Mouse (Mus musculus): Measurements from ENCODE around the gene Chmp6. TPM values are rescaled to one million over a fixed set of nuclear protein-coding genes. Genes with fewer than 3 reads are reported as not detected.

Chmp6 gene
- polyA plus RNA-seq, 1 experiment, result 43.9 TPM

DNA sequence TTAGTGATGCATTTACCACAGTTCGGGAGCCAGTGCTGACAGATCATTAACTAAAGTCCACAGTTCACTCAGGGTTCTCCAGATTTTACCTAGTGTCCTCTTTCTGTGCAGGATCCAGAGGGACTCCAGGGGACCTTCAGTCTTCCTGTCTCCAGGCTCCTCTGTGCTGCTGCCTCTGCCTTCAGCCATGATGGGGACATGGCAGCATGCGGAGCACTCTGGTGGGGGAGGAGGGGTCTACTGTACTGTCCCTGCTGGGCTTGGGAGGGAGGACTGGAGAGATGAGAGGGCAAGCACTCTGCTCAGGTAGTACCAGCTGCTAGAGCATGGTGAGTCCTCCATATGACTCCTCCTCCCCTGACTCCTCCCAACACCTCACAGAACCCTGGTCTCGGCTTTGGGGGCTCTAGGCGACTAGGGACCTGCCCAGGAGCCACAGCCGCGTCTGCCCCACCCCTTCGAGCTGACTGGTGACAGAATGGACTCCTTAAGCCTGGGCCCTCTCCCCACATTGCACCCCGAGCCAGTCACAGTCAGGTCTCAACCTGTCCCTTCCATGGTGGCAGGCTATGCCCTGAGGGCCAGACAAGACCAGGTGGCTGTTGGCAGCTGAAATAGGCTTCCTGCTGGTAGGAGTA lies 26.0 kb downstream of the Chmp6 start:
- Histone ChIP-seq H3K4me1 (ENCODE audit: control insufficient read depth, insufficient read depth, low read length) (peaks cover 46% of the 10 kb centered on the region), H3K4me3 (replicated peaks; ENCODE audit: insufficient read depth, low read depth, low read length) (no peak overlapping the region), H3K27ac (ENCODE audit: insufficient read depth, low read length) (no peak overlapping the region)

GRCm38 (mm10) chr11:119939711-119940106 lies 26.5 kb downstream of the Chmp6 start:
- Histone ChIP-seq H3K4me1 (ENCODE audit: control insufficient read depth, insufficient read depth, low read length) (peaks cover 46% of the 10 kb centered on the region), H3K27me3 (ENCODE audit: control insufficient read depth, insufficient read depth, low read length) (no peaks in the 10 kb centered on the region), H3K4me3 (replicated peaks; ENCODE audit: insufficient read depth, low read depth, low read length) (no peak overlapping the region), H3K27ac (ENCODE audit: insufficient read depth, low read length) (no peak overlapping the region)
- TF ChIP-seq CTCF (IDR thresholded peaks at IDR 0.05; ENCODE audit: borderline replicate concordance, insufficient read depth, low read depth, low read length) (no peak), POLR2A (IDR thresholded peaks at IDR 0.05; ENCODE audit: borderline replicate concordance, insufficient read depth, low read length) (no peak)
- WGBS, result 44% methylated on average over 4 of the region's 4 CpGs
- DNase-seq, result no peak

More for the DNA sequence above, 26.0 kb downstream of the Chmp6 start:
- WGBS, result 64% methylated on average over 8 of the region's 8 CpGs
- TF ChIP-seq CTCF (IDR thresholded peaks at IDR 0.05; ENCODE audit: borderline replicate concordance, insufficient read depth, low read depth, low read length) (no peak), POLR2A (IDR thresholded peaks at IDR 0.05; ENCODE audit: borderline replicate concordance, insufficient read depth, low read length) (no peak)
- H3K27me3 ChIP-seq (ENCODE audit: control insufficient read depth, insufficient read depth, low read length), result no peaks in the 10 kb centered on the region
- no peak for DNase-seq

GRCm38 (mm10) chr11:119940142-119940541 lies 26.9 kb downstream of the Chmp6 start:
- WGBS, result 30% methylated on average over 11 of the region's 11 CpGs

DNA sequence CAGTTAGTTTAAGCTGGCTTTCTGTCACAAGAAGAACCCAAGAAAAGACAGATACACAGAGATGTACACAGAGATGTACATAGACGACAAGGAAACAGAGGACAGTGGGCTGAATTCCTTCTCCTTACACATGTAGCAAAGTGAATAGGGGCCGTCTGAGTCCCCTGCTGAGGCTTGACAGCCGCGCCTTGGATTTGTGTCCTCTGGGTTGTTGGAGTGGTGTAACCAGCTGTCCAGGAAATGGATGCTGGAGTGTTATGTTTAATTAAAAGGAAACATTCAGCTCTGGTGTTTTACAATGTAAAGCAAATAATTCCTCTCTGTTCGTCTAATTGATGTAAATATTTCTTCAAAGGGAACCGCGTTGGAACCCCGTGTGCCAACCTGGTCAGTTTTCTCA lies 28.6 kb downstream of the Chmp6 start:
- peak overlapping the region; percentile 87 for H3K4me3 ChIP-seq (replicated peaks; ENCODE audit: insufficient read depth, low read depth, low read length)
- TF ChIP-seq POLR2A (IDR thresholded peaks at IDR 0.05; ENCODE audit: borderline replicate concordance, insufficient read depth, low read length) (no peak), CTCF (IDR thresholded peaks at IDR 0.05; ENCODE audit: borderline replicate concordance, insufficient read depth, low read depth, low read length) (no peak)
- no peak overlapping the region for H3K27ac ChIP-seq (ENCODE audit: insufficient read depth, low read length)
- 16% methylated on average over 8 of the region's 8 CpGs for WGBS
- no peaks in the 10 kb centered on the region for H3K27me3 ChIP-seq (ENCODE audit: control insufficient read depth, insufficient read depth, low read length)
- H3K4me1 ChIP-seq (ENCODE audit: control insufficient read depth, insufficient read depth, low read length), result peaks cover 40% of the 10 kb centered on the region
- no peak for DNase-seq

More at GRCm38 (mm10) chr11:119940142-119940541, 26.9 kb downstream of the Chmp6 start:
- DNase-seq, result no peak
- Histone ChIP-seq H3K27me3 (ENCODE audit: control insufficient read depth, insufficient read depth, low read length) (no peaks in the 10 kb centered on the region), H3K4me3 (replicated peaks; ENCODE audit: insufficient read depth, low read depth, low read length) (no peak overlapping the region), H3K27ac (ENCODE audit: insufficient read depth, low read length) (no peak overlapping the region), H3K4me1 (ENCODE audit: control insufficient read depth, insufficient read depth, low read length) (peaks cover 46% of the 10 kb centered on the region)
- no peak for TF ChIP-seq CTCF (IDR thresholded peaks at IDR 0.05; ENCODE audit: borderline replicate concordance, insufficient read depth, low read depth, low read length)
- no peak for TF ChIP-seq POLR2A (IDR thresholded peaks at IDR 0.05; ENCODE audit: borderline replicate concordance, insufficient read depth, low read length)

GRCm38 (mm10) chr11:119942201-119942726 lies 29.0 kb downstream of the Chmp6 start:
- no peak for DNase-seq
- peak overlapping the region; percentile 58; the same call in 1 of the 2 replicates for H3K27ac ChIP-seq (ENCODE audit: insufficient read depth, low read length)
- no peaks in the 10 kb centered on the region for H3K27me3 ChIP-seq (ENCODE audit: control insufficient read depth, insufficient read depth, low read length)
- peaks cover 36% of the 10 kb centered on the region for H3K4me1 ChIP-seq (ENCODE audit: control insufficient read depth, insufficient read depth, low read length)
- WGBS, result under 1% methylated on average over 43 of the region's 43 CpGs
- TF ChIP-seq CTCF (IDR thresholded peaks at IDR 0.05; ENCODE audit: borderline replicate concordance, insufficient read depth, low read depth, low read length) (no peak), POLR2A (IDR thresholded peaks at IDR 0.05; ENCODE audit: borderline replicate concordance, insufficient read depth, low read length) (peak; percentile 40; the same call in 1 of the 2 replicates)
- peak overlapping the region; percentile 87 for H3K4me3 ChIP-seq (replicated peaks; ENCODE audit: insufficient read depth, low read depth, low read length)

DNA sequence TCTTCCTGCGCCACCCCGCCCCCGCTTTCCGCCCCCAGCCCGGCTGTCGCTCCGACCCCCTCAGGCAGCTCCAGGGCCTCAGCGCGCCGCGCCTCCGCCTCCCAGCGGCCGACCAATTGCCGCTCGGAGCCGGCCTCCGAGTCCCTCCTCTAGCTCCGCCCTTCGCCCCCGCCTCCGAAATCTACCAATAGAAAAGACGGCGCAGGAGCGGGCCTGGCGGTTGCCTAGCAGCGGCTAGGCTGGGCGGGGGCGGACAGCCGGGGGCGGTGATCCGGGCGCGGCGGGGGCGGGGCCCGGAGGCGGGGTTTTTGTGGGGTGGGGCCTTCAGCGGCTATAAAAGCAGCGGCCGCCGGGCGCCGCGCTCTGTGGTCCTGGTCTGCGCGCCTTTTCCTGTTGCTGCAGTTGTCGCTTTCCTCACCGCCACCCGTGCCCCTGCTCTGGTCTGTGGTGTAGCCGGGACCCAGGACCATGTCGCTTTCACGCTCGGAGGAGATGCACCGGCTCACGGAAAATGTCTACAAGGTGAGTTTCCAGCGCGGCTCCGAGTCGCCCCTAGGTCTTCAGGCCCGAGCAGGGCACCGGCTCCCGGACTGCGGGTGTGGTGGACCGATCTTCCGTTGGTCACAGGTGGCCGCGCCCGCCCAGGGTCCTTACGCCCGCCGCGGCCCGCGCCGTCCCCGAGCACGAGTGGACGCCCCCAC lies 29.6 kb downstream of the Chmp6 start, which contains the start of gene Baiap2:
Baiap2 (plus strand) TSS at position 37 of the 701 bp plus-strand sequence.
- 1% methylated on average over 79 of the region's 79 CpGs for WGBS
- Histone ChIP-seq H3K4me1 (ENCODE audit: control insufficient read depth, insufficient read depth, low read length) (peaks cover 36% of the 10 kb centered on the region), H3K4me3 (replicated peaks; ENCODE audit: insufficient read depth, low read depth, low read length) (peak within 1 kb of the TSS; percentile 94)

DNA sequence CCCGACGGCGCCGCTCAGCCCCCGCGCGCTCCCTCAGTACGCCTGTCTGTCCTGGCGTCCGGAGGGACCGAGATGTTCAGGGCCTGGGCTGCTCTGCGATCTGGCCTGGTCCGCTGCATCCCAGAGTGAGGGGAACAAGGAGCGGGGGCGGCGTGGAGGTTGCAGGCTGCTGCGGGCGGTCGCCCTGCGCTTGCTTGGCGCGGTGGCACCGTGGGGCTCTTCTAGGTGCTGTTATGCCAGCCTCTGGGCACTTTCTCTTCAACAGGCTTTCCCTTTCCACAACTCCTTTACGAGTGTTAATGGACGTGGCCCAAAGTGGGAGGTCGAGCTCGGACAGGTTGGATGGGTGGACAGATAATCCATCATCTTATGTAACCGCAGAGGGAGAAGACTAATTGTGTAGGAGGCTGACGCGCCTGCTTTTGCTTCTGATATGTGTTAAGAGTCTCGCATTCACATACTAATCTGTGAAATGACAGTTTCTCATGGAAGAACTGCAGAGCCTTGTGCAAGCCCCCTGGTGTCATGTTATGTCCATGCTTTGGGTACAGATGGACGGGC lies 30.3 kb downstream of the Chmp6 start:
- peak; percentile 65 to 76 for DNase-seq
- Histone ChIP-seq H3K4me3 (replicated peaks; ENCODE audit: insufficient read depth, low read depth, low read length) (peak overlapping the region; percentile 94), H3K27me3 (ENCODE audit: control insufficient read depth, insufficient read depth, low read length) (no peaks in the 10 kb centered on the region), H3K4me1 (ENCODE audit: control insufficient read depth, insufficient read depth, low read length) (peaks cover 39% of the 10 kb centered on the region), H3K27ac (ENCODE audit: insufficient read depth, low read length) (peak overlapping the region; percentile 69)
- TF ChIP-seq POLR2A (IDR thresholded peaks at IDR 0.05; ENCODE audit: borderline replicate concordance, insufficient read depth, low read length) (no peak), CTCF (IDR thresholded peaks at IDR 0.05; ENCODE audit: borderline replicate concordance, insufficient read depth, low read depth, low read length) (no peak)
- 2% methylated on average over 32 of the region's 32 CpGs for WGBS

More for the DNA sequence above, 29.6 kb downstream of the Chmp6 start, which contains the start of gene Baiap2:
- no peak for TF ChIP-seq CTCF (IDR thresholded peaks at IDR 0.05; ENCODE audit: borderline replicate concordance, insufficient read depth, low read depth, low read length)
- peak; percentile 99 for TF ChIP-seq POLR2A (IDR thresholded peaks at IDR 0.05; ENCODE audit: borderline replicate concordance, insufficient read depth, low read length)
- peak; percentile 98 to 99 for DNase-seq
- peak within 1 kb of the TSS; percentile 69 for H3K27ac ChIP-seq (ENCODE audit: insufficient read depth, low read length)
- no peaks in the 10 kb centered on the region for H3K27me3 ChIP-seq (ENCODE audit: control insufficient read depth, insufficient read depth, low read length)
